Mouse (Mus musculus) midbrain, embryonic 12.5 days (tissue): ENCODE measurements around the gene Aurkb. TPM values are rescaled to one million over a fixed set of nuclear protein-coding genes. Genes with fewer than 3 reads are reported as not detected.
A peak's percentile ranks its signal among the peaks of the same experiment; 100 is the strongest.
"Not testable (repeated sequence)": the region's sequence is repeated elsewhere in the genome, so short reads cannot be mapped to it uniquely, and the experiment has no call there.

Experiments used
- ATAC-seq: fragments of 200-750 bp; cut with Nextera tagmentation; 2 replicates; pipeline ENCODE4 v1.8.0; 2017; ENCODE audit warnings: low read depth, moderate TSS enrichment, moderate library complexity; ENCODE audit not compliant: low FRiP score
- H3K27ac ChIP-seq: fragments of 300-500 bp; sonication (generic); replicated peaks from 2 replicates; pipeline ENCODE4 v1.5.1; 2016; ENCODE audit warnings: mild to moderate bottlenecking
- H3K27me3 ChIP-seq: fragments of 300-500 bp; sonication (generic); 2 replicates; pipeline ENCODE4 v1.6.1; 2016; ENCODE audit warnings: mild to moderate bottlenecking
- H3K36me3 ChIP-seq: fragments of 300-500 bp; sonication (generic); 2 replicates; pipeline ENCODE4 v1.6.1; 2016
- H3K4me1 ChIP-seq: fragments of 300-500 bp; sonication (generic); 2 replicates; pipeline ENCODE4 v1.6.1; 2016
- H3K4me2 ChIP-seq: fragments of 300-500 bp; sonication (generic); replicated peaks from 2 replicates; pipeline ENCODE4 v1.6.1; 2016; ENCODE audit warnings: mild to moderate bottlenecking, moderate library complexity
- H3K4me3 ChIP-seq: fragments of 300-500 bp; sonication (generic); 2 replicates; pipeline ENCODE4 v1.5.1; 2016; ENCODE audit warnings: mild to moderate bottlenecking
- H3K9ac ChIP-seq: fragments of 300-500 bp; sonication (generic); replicated peaks from 2 replicates; pipeline ENCODE4 v1.6.1; 2016; ENCODE audit warnings: mild to moderate bottlenecking, moderate library complexity
- H3K9me3 ChIP-seq: fragments of 300-500 bp; sonication (generic); 2 replicates; pipeline ENCODE4 v1.6.1; 2016; ENCODE audit warnings: mild to moderate bottlenecking
- WGBS: fragments of 180-500 bp; shearing (Covaris S2); methylation state at CpG from one replicate; pipeline ENCODE4 v1.1.7; 2016; 5-methylcytosine and 5-hydroxymethylcytosine counted together
- polyA plus RNA-seq: library from polyadenylated mRNA; unstranded; fragments of >200 nt; fragmentation: Nextera tagmentation; extraction: Ambion mirVana; gene quantifications from 2 replicates; pipeline ENCODE4 v1.2.1, GENCODE M21; 2016

Gene Aurkb
- 139 and 142 TPM in 2 replicates for polyA plus RNA-seq

DNA sequence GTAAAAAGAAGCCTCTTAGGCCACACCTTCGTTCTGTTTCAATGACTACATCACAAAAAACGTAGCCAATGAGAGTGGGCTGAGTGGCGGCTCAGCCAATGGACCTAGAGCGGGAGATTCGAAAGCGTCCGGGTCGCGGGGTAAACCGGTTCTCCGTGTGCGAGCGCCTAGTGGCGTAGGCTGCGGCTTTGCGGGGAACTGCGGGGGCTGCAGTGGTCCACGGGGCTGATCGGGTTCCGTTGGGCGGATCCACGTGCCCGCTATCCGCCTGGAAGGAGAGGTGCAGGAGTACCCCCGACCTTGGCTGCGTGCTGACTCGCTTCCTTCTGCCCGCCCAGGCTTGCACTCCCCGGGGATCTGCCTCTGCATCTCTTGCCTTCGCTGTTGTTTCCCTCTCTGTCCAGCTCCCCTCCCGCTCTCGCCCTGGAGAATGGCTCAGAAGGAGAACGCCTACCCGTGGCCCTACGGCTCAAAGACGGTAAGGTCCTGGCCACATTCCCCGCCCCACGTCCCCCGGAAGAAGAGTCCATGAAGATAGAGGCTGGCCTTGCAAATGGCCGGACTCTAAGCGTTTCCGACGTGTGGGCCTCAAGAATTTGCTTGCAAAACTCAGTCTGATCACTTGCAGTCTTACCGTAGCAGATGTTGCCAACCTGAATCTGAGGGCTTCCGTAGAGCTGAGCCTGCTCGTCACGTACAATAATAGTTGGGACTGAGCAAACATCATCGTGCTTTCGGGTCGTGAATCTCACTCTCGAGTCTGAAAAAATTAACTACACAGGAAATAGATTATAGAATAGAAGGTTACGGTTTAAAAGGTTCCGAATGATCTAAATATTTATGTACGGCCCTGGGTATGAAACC is at the start of gene Aurkb:
TSS of gene Aurkb (plus strand) at position 117 of the 864 bp plus-strand sequence.
- Histone ChIP-seq H3K4me1 (peaks cover 37% of the 10 kb centered on the region), H3K4me2 (peak within 1 kb of the TSS; percentile 91), H3K9me3 (no peaks in the 10 kb centered on the region), H3K27me3 (no peaks in the 10 kb centered on the region), H3K36me3 (peaks cover 30% of the 10 kb centered on the region), H3K9ac (peak within 1 kb of the TSS; percentile 77), H3K4me3 (peak within 1 kb of the TSS; percentile 83), H3K27ac (peak within 1 kb of the TSS; percentile 84)
- WGBS: 2% methylated on average over 54 of the region's 54 CpGs
- ATAC-seq: peak; percentile 75

GRCm38 (mm10) chr11:68997080-68997479 is 48.4 kb upstream of the Aurkb start:
- 96% methylated on average over 4 of the region's 4 CpGs for WGBS
- no peak for ATAC-seq
- Histone ChIP-seq H3K9ac (no peak overlapping the region), H3K4me2 (no peak overlapping the region), H3K4me1 (no peaks in the 10 kb centered on the region), H3K27ac (no peak overlapping the region), H3K36me3 (peaks cover 94% of the 10 kb centered on the region), H3K4me3 (no peak overlapping the region), H3K9me3 (no peaks in the 10 kb centered on the region), H3K27me3 (no peaks in the 10 kb centered on the region)

DNA sequence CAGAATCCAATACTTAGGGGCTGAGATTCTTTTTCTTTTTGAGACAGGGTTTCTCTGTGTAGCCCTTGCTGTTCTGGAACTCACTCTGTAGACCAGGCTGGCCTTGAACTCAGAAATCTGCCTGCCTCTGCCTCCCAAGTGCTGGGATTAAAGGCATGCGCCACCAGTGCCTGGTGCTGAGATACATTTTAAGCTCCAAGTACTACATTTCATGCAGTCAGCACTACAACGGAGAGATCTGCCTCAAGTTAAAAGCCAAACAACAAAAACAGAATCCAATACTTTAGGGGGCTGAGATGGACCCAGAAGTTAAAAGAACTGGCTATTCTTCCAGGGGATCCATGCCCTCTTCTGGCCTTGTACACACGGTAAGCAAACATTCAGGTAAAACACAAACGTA is 42.7 kb upstream of the Aurkb start:
- not testable (repeated sequence) for H3K27ac ChIP-seq, H3K9me3 ChIP-seq, H3K9ac ChIP-seq, H3K4me2 ChIP-seq, H3K27me3 ChIP-seq, H3K4me3 ChIP-seq, H3K4me1 ChIP-seq, ATAC-seq
- 94% methylated on average over 4 of the region's 4 CpGs for WGBS
- peaks cover 66% of the 10 kb centered on the region for H3K36me3 ChIP-seq

GRCm38 (mm10) chr11:69003592-69003991 is 41.9 kb upstream of the Aurkb start:
- Histone ChIP-seq H3K27ac (no peak overlapping the region), H3K9ac (no peak overlapping the region), H3K9me3 (no peaks in the 10 kb centered on the region), H3K4me3 (no peak overlapping the region), H3K4me1 (peaks cover 11% of the 10 kb centered on the region), H3K36me3 (peaks cover 58% of the 10 kb centered on the region), H3K4me2 (no peak overlapping the region), H3K27me3 (no peaks in the 10 kb centered on the region)
- WGBS: 63% methylated on average over 4 of the region's 4 CpGs
- no peak for ATAC-seq

DNA sequence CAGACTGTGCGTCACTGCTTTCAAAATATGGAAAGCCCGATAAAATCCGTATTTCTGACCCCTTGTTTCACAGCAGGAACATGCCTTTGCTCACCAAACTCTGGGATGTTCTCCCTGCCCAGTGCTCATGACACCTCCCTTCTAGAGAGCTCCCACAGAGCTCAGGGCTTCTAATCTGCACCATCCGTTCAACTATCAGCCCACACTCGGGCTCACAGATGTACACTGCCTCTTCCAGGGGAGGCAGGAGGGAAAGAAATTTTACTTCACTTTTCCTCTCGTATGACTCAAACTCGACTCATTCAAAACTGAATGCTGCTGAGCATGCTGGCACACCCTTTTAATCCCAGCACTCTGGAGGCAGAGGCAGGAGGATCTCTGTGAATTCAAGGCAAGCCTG is 40.3 kb upstream of the Aurkb start:
- Histone ChIP-seq H3K4me3 (no peak overlapping the region), H3K36me3 (peaks cover 42% of the 10 kb centered on the region), H3K4me2 (no peak overlapping the region), H3K9me3 (no peaks in the 10 kb centered on the region), H3K4me1 (peaks cover 11% of the 10 kb centered on the region), H3K9ac (no peak overlapping the region), H3K27me3 (no peaks in the 10 kb centered on the region), H3K27ac (no peak overlapping the region)
- WGBS: 96% methylated on average over 7 of the region's 7 CpGs
- no peak for ATAC-seq

DNA sequence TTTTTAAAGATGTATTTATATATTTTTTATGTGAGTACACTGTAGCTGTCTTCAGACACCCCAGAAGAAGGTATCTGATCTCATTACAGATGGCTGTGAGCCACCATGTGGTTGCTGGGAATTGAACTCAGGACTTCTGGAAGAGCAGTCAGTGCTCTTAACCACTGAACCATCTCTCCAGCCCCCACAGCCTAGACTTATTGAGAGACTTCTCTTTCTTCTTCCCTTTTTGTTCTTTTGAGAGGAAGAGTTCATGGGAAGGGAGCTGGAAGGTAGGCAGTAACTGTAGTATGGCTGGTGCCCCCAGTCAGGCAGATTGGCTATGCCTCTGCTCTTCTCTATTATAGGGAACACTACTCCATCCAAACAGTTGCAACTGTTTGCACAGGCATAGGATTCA is 38.9 kb upstream of the Aurkb start:
- ATAC-seq, H3K9me3 ChIP-seq, H3K9ac ChIP-seq, H3K4me3 ChIP-seq, H3K4me2 ChIP-seq, H3K27me3 ChIP-seq, H3K27ac ChIP-seq: not testable (repeated sequence)
- peaks cover 29% of the 10 kb centered on the region for H3K36me3 ChIP-seq
- H3K4me1 ChIP-seq: peaks cover 16% of the 10 kb centered on the region

- peak within 1 kb of the TSS; percentile 50; the same call in 1 of the 2 replicates for H3K27ac ChIP-seq
- ATAC-seq: peak; percentile 70; the same call in 1 of the 2 replicates
Observed at GRCm38 (mm10) chr11:69008182-69009121, 37.0 kb upstream of the Aurkb start, which contains the start of gene Pfas. Gene Pfas, minus strand, starts transcription at chr11:69008460.

GRCm38 (mm10) chr11:69009508-69009907 is 35.9 kb upstream of the Aurkb start:
- Histone ChIP-seq H3K4me2 (no peak overlapping the region), H3K27ac (no peak overlapping the region), H3K4me1 (peaks cover 22% of the 10 kb centered on the region), H3K27me3 (no peaks in the 10 kb centered on the region), H3K9me3 (no peaks in the 10 kb centered on the region), H3K4me3 (no peak overlapping the region), H3K36me3 (0 out of 2 replicates have a peak, but pooled peaks cover 7% of the 10 kb centered on the region), H3K9ac (no peak overlapping the region)
- WGBS: 78% methylated on average over 1 of the region's 1 CpGs
- no peak for ATAC-seq

More at GRCm38 (mm10) chr11:69008182-69009121, 37.0 kb upstream of the Aurkb start, which contains the start of gene Pfas:
- Histone ChIP-seq H3K36me3 (peaks cover 10% of the 10 kb centered on the region; the same call in 1 of the 2 replicates), H3K27me3 (no peaks in the 10 kb centered on the region), H3K4me1 (peaks cover 22% of the 10 kb centered on the region), H3K9ac (peak within 1 kb of the TSS; percentile 63), H3K4me2 (peak within 1 kb of the TSS; percentile 64), H3K4me3 (peak within 1 kb of the TSS; percentile 68), H3K9me3 (no peaks in the 10 kb centered on the region)
- WGBS: 10% methylated on average over 38 of the region's 38 CpGs

GRCm38 (mm10) chr11:69010400-69011323 is 34.8 kb upstream of the Aurkb start:
- Histone ChIP-seq H3K9ac (no peak overlapping the region), H3K27ac (0 out of 2 replicates have a peak overlapping the region, but pooled peaks have one; percentile 85), H3K4me2 (no peak overlapping the region), H3K9me3 (no peaks in the 10 kb centered on the region), H3K4me3 (no peak overlapping the region), H3K4me1 (peaks cover 26% of the 10 kb centered on the region), H3K27me3 (no peaks in the 10 kb centered on the region), H3K36me3 (no peaks in the 10 kb centered on the region)
- no peak for ATAC-seq
- 92% methylated on average over 15 of the region's 15 CpGs for WGBS

DNA sequence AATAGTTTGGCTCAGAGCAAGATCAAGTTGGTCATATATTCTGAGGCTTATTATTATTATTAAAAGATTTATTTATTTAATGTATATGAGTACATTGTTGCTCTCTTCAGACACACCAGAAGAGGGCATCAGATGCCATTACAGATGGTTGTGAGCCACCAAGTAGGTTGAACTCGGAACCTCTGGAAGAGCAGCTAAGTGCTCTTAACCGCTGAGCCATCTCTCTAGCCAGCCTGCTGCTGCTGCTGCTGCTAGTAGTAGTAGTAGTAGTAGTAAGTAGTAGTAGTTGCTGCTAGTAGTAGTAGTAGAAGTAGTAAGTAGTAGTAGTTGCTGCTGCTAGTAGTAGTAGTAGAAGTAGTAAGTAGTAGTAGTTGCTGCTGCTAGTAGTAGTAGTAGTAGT is 34.0 kb upstream of the Aurkb start:
- WGBS: 80% methylated on average over 2 of the region's 2 CpGs
- H3K4me3 ChIP-seq: peak overlapping the region; percentile 58
- H3K9me3 ChIP-seq, H3K9ac ChIP-seq, ATAC-seq, H3K36me3 ChIP-seq, H3K27me3 ChIP-seq: not testable (repeated sequence)
- peak overlapping the region; percentile 85; the same call in 1 of the 2 replicates for H3K27ac ChIP-seq
- peak overlapping the region; percentile 65 for H3K4me2 ChIP-seq
- H3K4me1 ChIP-seq: peaks cover 27% of the 10 kb centered on the region

DNA sequence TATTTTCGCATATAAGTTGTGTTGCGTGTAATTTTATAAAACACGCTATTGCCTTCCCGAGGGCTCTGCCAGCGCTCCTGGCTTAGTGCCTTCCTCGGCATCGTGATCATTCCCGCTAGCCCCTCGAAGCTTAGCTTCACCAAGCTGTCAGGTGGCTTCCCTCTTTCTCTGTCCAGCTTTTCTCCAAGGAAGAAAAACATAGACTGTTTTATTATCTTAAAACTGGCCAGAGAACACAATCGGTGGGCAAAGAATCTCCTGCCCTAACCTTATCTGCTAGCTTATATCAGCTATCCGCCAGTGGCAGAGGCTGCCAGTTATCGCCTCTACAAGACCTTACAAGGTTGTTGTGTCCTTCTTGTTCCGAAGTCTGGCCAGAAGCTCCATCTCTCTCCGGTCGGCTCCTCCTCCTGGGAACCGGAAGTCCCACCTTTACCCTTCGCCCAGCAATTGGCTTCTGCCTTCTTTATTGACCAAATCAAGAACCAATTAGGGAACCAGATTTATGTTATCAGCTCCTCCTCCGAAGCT is 33.3 kb upstream of the Aurkb start:
- H3K27me3 ChIP-seq: no peaks in the 10 kb centered on the region
- ATAC-seq: peak; percentile 57; the same call in 1 of the 2 replicates
- no peaks in the 10 kb centered on the region for H3K9me3 ChIP-seq
- 2% methylated on average over 18 of the region's 18 CpGs for WGBS
- H3K4me3 ChIP-seq: peak overlapping the region; percentile 58
- H3K4me1 ChIP-seq: peaks cover 32% of the 10 kb centered on the region
- H3K4me2 ChIP-seq: peak overlapping the region; percentile 65
- H3K9ac ChIP-seq: peak overlapping the region; percentile 68
- no peaks in the 10 kb centered on the region for H3K36me3 ChIP-seq
- H3K27ac ChIP-seq: peak overlapping the region; percentile 85
